Mouse (Mus musculus): ENCODE data around the gene Selenoi. TPM values are rescaled to one million over a fixed set of nuclear protein-coding genes. Genes with fewer than 3 reads are reported as not detected.
A peak's percentile ranks its signal among the peaks of the same experiment; 100 is the strongest.
"Not testable (repeated sequence)": the region's sequence is repeated elsewhere in the genome, so short reads cannot be mapped to it uniquely, and the experiment has no call there.

Selenoi gene
- polyA plus RNA-seq (2012; ENCODE audit: insufficient read depth, insufficient read length, missing spikeins): 10.4 and 12.5 TPM in 2 replicates

GRCm38 (mm10) chr5:30232271-30232971 lies at the start of gene Selenoi:
TSS of gene Selenoi (plus strand) at chr5:30232581.
- Histone ChIP-seq H3K4me3 (ENCODE audit: insufficient read depth, low read depth, low read length) (peak within 1 kb of the TSS; percentile 84), H3K27ac (replicated peaks; ENCODE audit: low read depth, low read length) (peak within 1 kb of the TSS; percentile 15; the same call in 1 of the 2 replicates), H3K4me1 (ENCODE audit: control insufficient read depth, insufficient read depth, insufficient read length, low read length) (0 out of 2 replicates have a peak, but pooled peaks cover 4% of the 10 kb centered on the region)

- Histone ChIP-seq H3K4me1 (ENCODE audit: control insufficient read depth, insufficient read depth, insufficient read length, low read length) (no peaks in the 10 kb centered on the region), H3K27ac (replicated peaks; ENCODE audit: low read depth, low read length) (0 out of 2 replicates have a peak overlapping the region, but pooled peaks have one; percentile 11), H3K4me3 (ENCODE audit: insufficient read depth, low read depth, low read length) (no peak overlapping the region)
Measured at GRCm38 (mm10) chr5:30187687-30188485, 44.5 kb upstream of the Selenoi start.

GRCm38 (mm10) chr5:30192452-30192851 lies 39.9 kb upstream of the Selenoi start:
- Histone ChIP-seq H3K4me1 (ENCODE audit: control insufficient read depth, insufficient read depth, insufficient read length, low read length) (no peaks in the 10 kb centered on the region), H3K27ac (replicated peaks; ENCODE audit: low read depth, low read length) (no peak overlapping the region), H3K4me3 (ENCODE audit: insufficient read depth, low read depth, low read length) (no peak overlapping the region)

- H3K27ac ChIP-seq (replicated peaks; ENCODE audit: low read depth, low read length): no peak overlapping the region
- H3K4me3 ChIP-seq (ENCODE audit: insufficient read depth, low read depth, low read length): no peak overlapping the region
- no peaks in the 10 kb centered on the region for H3K4me1 ChIP-seq (ENCODE audit: control insufficient read depth, insufficient read depth, insufficient read length, low read length)
Measured at GRCm38 (mm10) chr5:30195340-30195739, 37.0 kb upstream of the Selenoi start.

- H3K27ac ChIP-seq (replicated peaks; ENCODE audit: low read depth, low read length): no peak overlapping the region
- H3K4me1 ChIP-seq (ENCODE audit: control insufficient read depth, insufficient read depth, insufficient read length, low read length): no peaks in the 10 kb centered on the region
- no peak overlapping the region for H3K4me3 ChIP-seq (ENCODE audit: insufficient read depth, low read depth, low read length)
Measured at GRCm38 (mm10) chr5:30198257-30198656, 34.1 kb upstream of the Selenoi start.

- H3K4me1 ChIP-seq (ENCODE audit: control insufficient read depth, insufficient read depth, insufficient read length, low read length): no peaks in the 10 kb centered on the region
- no peak overlapping the region for H3K4me3 ChIP-seq (ENCODE audit: insufficient read depth, low read depth, low read length)
- no peak overlapping the region for H3K27ac ChIP-seq (replicated peaks; ENCODE audit: low read depth, low read length)
Measured at GRCm38 (mm10) chr5:30201521-30201920, 30.9 kb upstream of the Selenoi start.

- Histone ChIP-seq H3K27ac (replicated peaks; ENCODE audit: low read depth, low read length) (no peak overlapping the region), H3K4me3 (ENCODE audit: insufficient read depth, low read depth, low read length) (no peak overlapping the region), H3K4me1 (ENCODE audit: control insufficient read depth, insufficient read depth, insufficient read length, low read length) (no peaks in the 10 kb centered on the region)
Measured at GRCm38 (mm10) chr5:30202221-30202620, 30.2 kb upstream of the Selenoi start.

- H3K4me3 ChIP-seq (ENCODE audit: insufficient read depth, low read depth, low read length): no peak overlapping the region
- H3K4me1 ChIP-seq (ENCODE audit: control insufficient read depth, insufficient read depth, insufficient read length, low read length): no peaks in the 10 kb centered on the region
- no peak overlapping the region for H3K27ac ChIP-seq (replicated peaks; ENCODE audit: low read depth, low read length)
Measured at GRCm38 (mm10) chr5:30203216-30203885, 29.0 kb upstream of the Selenoi start.

- Histone ChIP-seq H3K27ac (replicated peaks; ENCODE audit: low read depth, low read length) (no peak overlapping the region), H3K4me3 (ENCODE audit: insufficient read depth, low read depth, low read length) (no peak overlapping the region), H3K4me1 (ENCODE audit: control insufficient read depth, insufficient read depth, insufficient read length, low read length) (no peaks in the 10 kb centered on the region)
Measured at GRCm38 (mm10) chr5:30204441-30204840, 27.9 kb upstream of the Selenoi start.

- H3K27ac ChIP-seq (replicated peaks; ENCODE audit: low read depth, low read length): no peak overlapping the region
- H3K4me1 ChIP-seq (ENCODE audit: control insufficient read depth, insufficient read depth, insufficient read length, low read length): no peaks in the 10 kb centered on the region
- H3K4me3 ChIP-seq (ENCODE audit: insufficient read depth, low read depth, low read length): no peak overlapping the region
Measured at GRCm38 (mm10) chr5:30205034-30205433, 27.3 kb upstream of the Selenoi start.

- Histone ChIP-seq H3K4me3 (ENCODE audit: insufficient read depth, low read depth, low read length) (no peak within 1 kb of the TSS), H3K4me1 (ENCODE audit: control insufficient read depth, insufficient read depth, insufficient read length, low read length) (no peaks in the 10 kb centered on the region), H3K27ac (replicated peaks; ENCODE audit: low read depth, low read length) (no peak within 1 kb of the TSS)
Measured at GRCm38 (mm10) chr5:30205493-30205892, 26.9 kb upstream of the Selenoi start, which contains the start of gene Adgrf3. TSS of gene Adgrf3 (minus strand) at chr5:30205722.

- no peak overlapping the region for H3K27ac ChIP-seq (replicated peaks; ENCODE audit: low read depth, low read length)
- no peaks in the 10 kb centered on the region for H3K4me1 ChIP-seq (ENCODE audit: control insufficient read depth, insufficient read depth, insufficient read length, low read length)
- no peak overlapping the region for H3K4me3 ChIP-seq (ENCODE audit: insufficient read depth, low read depth, low read length)
Measured at GRCm38 (mm10) chr5:30207276-30207675, 25.1 kb upstream of the Selenoi start.

GRCm38 (mm10) chr5:30210758-30211157 lies 21.6 kb upstream of the Selenoi start:
- not testable (repeated sequence) for H3K4me1 ChIP-seq (ENCODE audit: control insufficient read depth, insufficient read depth, insufficient read length, low read length); H3K4me3 ChIP-seq (ENCODE audit: insufficient read depth, low read depth, low read length); H3K27ac ChIP-seq (replicated peaks; ENCODE audit: low read depth, low read length)

- Histone ChIP-seq H3K4me1 (ENCODE audit: control insufficient read depth, insufficient read depth, insufficient read length, low read length) (no peaks in the 10 kb centered on the region), H3K4me3 (ENCODE audit: insufficient read depth, low read depth, low read length) (no peak overlapping the region)
Measured at GRCm38 (mm10) chr5:30214889-30215288, 17.5 kb upstream of the Selenoi start.

GRCm38 (mm10) chr5:30215970-30216369 lies 16.4 kb upstream of the Selenoi start:
- no peak overlapping the region for H3K4me3 ChIP-seq (ENCODE audit: insufficient read depth, low read depth, low read length)
- no peaks in the 10 kb centered on the region for H3K4me1 ChIP-seq (ENCODE audit: control insufficient read depth, insufficient read depth, insufficient read length, low read length)
- no peak overlapping the region for H3K27ac ChIP-seq (replicated peaks; ENCODE audit: low read depth, low read length)

More at GRCm38 (mm10) chr5:30214889-30215288, 17.5 kb upstream of the Selenoi start:
- no peak overlapping the region for H3K27ac ChIP-seq (replicated peaks; ENCODE audit: low read depth, low read length)

All from brown adipose tissue, adult 24 weeks (tissue).